Mouse (Mus musculus): Measurements from ENCODE around the gene Arl3.
A peak's percentile ranks its signal among the peaks of the same experiment; 100 is the strongest.

The Arl3 gene

DNA sequence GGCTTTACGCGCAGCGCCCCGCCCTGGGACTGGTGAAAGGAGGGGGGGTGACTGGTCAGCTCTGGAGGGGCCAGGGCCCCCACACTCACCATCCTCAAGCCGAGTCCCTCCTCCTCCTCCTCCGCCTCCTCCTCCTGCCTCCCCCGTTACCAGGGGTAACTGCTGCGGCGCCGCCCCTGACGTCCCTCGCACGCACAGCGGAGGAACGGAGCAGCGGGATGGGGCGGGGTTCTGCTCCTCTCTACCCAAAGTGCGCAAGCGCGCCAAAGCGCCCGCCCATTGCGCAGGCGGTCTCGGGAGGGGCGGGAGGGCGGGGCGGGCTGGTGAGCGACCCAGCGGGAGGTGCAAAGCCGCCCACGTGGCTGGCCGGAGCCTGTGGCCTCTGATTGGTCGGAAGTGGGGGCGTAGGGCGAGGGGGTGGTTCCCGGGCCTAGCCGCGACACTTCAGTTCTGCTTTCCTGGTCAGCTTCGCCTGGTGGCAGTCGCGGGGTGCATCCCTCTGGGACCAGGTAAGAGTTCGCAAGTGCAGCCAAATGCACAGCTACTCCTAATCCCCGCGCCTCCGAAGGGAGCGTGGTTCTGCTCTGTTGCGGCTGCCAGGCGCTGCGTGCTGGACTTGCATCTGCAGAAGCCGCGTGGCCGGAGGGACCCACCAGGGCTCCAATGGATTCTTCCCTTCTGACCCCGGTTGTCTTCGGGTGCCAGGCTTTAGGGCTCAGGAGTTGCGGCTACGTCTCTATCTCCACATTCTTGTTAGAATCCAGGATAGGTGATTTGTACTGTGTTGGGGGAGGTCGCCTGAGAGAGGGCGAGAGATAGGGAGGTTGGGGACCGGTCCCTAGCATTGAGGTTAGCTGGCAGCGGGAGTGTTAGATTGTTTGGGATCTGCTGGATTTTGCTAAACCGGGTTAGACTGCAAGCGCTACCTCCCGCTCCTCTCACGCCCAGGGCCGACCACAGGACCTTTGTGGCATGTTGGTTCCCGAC lies at the start of gene Arl3, which contains the start of gene Sfxn2:
Gene Arl3, minus strand, starts transcription at position 248 of the 987 bp plus-strand sequence.
Gene Sfxn2, plus strand, starts transcription at position 415 of the 987 bp plus-strand sequence.
- DNase-seq (ENCODE audit: low spot score), result peak; percentile 87

DNA sequence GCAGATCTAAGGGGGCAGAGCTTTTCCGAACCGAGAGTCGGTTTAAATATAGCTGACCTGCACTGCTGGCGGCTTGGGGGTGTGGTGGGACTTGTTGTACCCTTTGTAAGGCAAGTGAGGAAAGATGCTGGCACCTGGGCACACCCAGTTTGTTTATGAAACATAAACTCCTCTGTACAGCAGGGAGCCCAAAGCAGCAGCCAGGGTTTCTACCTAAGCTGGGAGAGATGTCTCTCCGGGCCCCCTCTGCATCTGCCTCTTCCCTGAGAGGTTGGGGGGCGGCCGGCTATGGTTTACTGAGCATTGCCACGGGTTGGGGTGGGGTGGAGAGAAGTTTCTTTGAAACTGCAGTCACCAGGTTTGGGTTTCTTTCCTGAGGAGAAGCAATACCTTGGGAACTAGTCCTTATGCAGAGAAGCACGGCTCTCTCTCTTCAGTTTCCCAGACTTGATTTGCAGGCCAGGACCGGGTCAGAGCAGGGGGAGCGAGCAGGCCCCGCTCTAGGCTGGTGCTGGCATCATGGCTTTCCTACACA lies 49.7 kb upstream of the Arl3 start:
- DNase-seq (ENCODE audit: low spot score), result no peak

DNA sequence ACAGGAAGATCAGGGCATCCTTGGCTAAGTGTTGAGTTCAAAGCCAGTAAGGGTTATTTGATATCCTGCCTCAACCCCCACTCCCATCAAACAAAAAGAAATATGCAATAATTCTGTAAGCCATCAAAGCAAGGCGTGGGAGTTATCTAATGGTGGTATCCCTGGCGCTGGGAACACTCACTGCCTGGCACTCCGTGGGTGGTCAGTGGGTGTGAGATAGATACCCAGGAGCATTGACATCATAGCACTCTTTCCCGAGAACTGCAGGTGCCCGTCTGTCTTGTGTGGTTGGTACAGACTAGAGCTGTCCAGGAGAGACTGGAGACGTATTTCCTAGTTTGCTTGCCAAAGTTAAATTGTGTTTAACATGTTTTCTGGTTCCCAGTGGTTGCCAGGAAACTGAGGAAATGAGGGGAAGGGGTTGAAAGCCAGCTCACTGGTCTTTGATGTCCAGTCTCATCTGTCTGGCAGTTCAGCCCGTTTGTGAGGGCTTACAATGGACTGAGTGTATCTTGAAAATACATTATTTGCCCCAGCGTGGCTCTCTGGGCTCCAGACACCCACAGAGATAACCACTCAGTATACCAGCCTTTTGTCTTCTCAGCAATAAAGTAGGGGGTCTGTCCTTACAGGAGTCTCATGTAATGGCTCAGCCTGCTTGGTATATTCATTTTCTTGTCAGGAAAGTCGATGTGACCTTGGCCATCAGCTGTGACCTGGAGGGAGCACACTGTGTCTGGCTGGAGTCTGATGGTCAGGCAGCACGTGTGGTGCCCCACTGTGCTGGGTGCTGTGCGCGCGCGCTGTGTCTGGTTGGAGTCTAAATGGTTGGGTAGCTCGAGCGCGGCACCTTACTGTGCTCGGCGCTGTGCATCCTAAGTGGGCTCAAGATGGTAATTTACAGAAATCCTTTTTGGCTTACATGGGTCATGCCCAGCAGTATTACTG lies 48.5 kb upstream of the Arl3 start:
- DNase-seq (ENCODE audit: low spot score), result no peak

DNA sequence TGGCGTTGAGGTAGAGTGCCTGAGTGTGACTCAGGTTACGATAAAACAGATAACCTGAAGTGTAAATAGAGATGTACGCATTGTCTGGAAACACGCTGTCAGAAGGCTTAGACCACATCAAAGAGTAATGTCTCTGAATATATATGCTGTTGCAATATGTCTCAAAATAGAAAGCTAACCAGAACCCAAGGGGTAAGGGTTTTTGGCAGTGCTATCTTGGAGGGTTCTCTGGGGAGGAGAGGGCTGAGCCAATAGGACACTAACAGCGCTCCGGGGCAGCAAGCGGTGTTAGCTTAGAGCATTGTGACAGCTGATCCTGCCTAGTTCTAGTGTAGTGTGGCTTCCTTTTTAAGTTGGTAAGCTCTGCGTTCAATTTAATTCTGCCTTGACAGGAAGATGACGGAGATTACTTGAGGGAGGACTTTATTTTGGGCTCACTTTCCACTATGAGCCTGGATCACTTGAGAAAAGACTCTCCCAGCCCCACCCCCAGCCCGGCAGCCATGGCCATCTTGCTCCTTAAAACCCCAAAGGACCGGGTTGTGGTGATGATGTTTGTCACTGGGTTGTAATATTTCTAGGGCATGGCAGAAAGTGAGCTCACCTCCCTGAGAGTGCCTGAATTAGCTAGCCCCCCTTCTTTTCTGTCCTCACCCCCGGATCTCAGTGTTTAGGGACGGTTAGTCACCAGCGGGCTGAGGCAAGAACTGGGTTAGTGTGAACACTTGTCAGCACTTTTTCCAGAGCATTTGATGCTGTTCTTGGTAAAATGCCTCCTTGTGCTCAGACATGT lies 47.2 kb upstream of the Arl3 start:
- DNase-seq (ENCODE audit: low spot score), result no peak

DNA sequence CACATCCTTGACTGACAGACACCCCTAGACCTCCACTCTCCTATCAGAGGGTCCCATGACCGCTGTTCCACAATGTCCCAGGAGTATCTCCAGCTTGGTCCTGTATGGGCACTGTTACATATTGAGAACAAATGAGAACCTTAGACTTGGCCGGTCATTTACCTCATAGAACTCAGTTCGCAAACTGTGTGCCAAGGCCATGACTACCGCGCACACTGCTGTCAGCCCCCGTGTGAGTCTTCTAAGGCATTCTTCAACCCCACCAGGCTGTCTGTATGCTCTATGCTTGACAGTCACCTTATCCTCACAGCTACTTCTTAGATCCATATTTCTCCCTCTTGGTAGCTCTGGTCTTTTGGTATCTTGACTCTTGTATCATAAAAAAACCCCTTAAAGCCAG lies 46.5 kb upstream of the Arl3 start:
- no peak for DNase-seq (ENCODE audit: low spot score)

DNA sequence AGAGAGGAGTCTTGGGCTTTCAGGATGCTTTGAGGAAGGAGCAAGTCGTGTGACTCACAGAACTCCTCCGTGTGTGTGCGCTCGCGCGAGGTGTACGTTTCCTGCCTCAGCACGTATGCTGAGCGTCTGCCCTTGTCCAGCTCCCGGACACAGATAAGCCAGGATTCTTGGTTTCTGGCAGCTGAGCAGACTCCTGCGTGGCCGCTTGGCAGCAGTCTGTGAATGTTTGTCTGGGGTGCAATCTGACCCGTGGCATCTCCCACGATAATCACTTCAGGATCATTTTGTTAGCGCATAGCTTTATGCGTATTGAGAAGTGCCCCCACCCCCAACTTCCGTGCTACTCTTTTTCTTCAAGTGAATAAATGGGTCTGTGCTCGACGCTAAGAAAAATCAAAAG lies 46.0 kb upstream of the Arl3 start:
- no peak for DNase-seq (ENCODE audit: low spot score)

DNA sequence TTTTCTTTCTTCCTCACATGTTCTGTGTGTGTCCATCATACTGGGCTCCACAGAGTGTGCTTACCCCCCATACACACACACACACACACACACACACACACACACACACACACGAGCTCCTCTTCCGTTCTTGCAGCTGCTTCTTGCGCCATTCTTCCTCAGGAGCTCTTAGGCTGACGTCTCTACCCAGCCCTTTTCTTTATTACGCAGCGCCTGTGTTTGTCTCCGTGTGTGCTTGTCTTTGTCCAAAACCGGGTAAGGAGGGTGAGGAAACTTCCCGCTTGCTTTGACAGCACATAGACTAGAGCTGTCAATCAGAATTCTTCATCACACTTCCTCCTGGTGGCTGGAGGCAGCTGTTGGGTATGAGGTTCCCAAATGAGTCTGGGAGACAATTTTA lies 45.3 kb upstream of the Arl3 start:
- DNase-seq (ENCODE audit: low spot score), result no peak

DNA sequence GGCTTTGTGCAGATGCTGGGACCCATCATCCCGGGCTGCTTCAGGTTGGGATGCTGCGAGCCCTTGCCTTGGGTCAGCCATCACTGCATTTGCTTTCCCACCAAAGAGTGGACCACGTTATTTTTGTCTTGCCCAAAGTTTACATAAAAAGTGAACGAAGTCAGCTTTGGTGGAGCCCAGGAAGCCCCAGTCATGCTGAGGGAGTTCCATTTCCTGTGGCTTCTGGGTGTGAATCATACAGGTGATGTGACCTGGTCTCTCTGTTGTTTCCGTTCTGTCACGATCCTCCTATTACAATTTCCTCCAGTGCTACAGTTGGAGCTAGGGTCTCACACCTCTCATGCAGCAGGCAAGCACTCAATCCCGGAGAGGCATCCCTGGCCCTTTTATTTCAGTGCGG lies 44.4 kb upstream of the Arl3 start:
- DNase-seq (ENCODE audit: low spot score), result no peak

DNA sequence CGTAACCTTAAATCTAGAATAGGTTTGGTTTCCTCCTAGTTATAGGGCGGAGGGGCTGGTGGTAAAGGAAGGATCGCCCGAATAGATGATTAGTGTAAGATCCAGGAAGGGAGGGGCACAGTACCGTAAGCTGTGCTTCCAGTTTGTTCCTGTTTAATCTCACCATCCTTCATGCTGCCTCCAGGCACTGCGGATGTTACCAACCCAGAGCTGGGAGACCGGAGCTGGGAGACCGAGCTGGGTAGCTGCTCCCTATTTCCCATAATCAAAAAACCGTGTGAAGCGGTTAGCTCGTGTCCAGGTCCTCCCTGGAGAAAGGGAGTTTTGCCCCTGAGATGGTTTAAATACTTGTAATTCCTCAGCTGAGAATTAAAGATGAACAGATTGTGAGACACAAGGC lies 43.4 kb upstream of the Arl3 start:
- no peak for DNase-seq (ENCODE audit: low spot score)

DNA sequence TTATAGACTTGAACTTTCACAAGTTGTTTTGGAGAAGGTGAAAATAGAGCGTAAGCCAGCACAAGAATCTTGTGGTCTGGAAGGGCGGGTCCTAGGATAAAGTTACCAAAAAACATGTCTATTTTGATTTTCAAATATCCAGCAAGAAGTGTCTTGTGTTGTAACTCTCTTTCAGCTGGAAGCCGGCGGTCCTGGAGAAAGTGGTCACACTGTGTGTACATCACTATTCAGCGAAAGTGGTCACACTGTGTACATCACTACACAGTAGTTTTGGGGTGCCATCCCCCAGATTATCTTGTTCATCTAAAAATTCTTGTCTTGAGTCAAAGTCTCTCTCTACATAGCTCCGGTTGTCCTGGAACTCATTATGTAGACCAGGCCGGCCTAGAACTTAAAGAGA lies 35.2 kb upstream of the Arl3 start:
- DNase-seq (ENCODE audit: low spot score), result no peak

DNA sequence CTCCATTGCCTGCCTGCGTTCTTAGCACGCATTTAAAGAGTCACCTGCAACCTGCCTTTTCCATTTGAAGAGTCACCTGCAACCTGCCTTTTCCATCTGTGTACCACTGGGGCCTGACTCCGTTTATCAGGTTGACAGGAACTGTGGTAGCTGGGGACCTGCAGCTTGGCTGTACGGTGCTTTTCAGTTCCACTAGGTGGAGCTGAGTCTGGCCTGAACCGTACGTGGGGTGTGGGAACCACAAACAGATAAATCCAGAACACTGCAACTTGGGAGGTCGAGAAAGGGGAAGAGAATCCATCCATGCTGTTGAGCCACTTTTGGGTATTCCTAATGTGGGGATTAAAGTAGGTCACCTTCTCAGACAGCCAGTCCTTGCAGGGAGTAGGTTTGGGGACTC lies 34.4 kb upstream of the Arl3 start:
- DNase-seq (ENCODE audit: low spot score), result no peak

DNA sequence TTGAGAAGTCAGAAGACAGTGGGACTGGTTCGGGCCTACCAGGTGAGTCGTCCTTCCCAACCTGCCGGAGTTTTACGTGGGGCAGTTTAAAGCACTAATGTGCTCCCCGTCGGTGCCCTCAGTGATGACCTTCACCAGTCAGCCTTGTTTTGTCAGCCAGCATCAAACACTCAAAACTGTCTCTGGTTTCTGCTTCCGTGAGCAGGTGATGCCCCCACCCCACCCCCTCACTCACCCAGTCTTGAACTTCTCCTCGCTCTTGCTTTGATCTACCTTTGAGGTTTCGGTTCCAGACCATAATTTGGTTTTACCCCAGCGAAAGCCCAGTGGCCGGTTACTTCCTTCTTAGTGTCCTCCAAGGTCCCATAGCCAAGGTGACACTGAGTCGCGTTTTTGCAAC lies 33.7 kb upstream of the Arl3 start:
- no peak for DNase-seq (ENCODE audit: low spot score)

DNA sequence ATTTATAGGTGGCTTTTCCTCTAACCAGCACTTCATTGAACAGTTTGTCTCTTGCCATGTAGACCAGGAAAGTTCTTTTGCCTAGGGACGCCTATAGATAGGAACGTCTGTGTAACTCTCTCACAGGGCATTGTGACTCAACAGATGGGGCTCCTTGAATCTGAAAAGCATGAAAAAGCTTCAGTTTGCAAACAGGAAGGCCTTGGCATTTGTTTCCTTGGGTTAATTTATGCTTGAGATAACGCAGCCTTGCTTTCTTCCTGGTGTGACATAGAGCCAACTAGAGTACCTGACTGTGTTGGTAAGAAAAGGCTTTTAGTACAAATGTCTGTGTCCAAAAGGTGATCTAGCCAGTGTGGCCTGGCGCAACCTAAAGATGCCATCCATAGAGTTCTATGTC lies 29.4 kb upstream of the Arl3 start:
- no peak for DNase-seq (ENCODE audit: low spot score)

DNA sequence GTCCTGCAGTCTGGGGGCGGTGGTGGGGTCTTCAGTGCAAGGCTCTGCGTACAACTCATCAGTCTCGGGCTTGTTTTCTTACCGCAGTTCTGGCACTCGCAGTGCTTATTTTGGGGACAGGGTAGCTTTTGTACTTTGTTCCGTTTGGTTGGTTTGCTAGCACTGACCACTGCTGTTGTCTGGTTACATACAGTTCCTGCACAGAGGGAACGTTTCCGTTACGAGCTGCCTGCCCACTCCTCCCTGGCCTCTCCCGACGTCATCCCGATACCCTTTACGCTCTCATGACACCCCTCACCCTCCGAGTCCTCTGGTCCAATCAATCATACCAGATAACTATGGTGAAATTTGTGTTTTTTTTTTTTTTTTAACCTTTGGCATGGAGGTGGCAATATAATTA lies 28.5 kb upstream of the Arl3 start:
- no peak for DNase-seq (ENCODE audit: low spot score)

DNA sequence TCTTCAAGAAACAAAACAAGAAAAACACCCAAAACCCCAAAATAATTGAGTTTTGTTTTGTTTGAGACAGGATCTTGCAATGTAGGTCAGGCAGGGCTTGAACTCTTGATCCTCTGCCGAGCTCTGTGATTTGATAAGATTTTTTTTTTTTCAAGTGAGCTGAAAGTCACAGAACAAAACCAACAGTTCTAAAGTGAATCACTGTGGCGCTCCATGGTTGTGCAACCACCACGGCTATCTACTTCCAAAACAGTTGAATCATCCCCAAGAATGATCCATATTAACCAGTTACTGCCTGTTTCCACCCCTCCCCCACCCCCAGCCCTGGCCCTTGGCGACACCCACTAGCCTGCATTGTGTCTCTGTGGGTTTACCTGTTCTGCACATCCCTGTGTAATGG lies 27.4 kb upstream of the Arl3 start:
- DNase-seq (ENCODE audit: low spot score), result no peak

DNA sequence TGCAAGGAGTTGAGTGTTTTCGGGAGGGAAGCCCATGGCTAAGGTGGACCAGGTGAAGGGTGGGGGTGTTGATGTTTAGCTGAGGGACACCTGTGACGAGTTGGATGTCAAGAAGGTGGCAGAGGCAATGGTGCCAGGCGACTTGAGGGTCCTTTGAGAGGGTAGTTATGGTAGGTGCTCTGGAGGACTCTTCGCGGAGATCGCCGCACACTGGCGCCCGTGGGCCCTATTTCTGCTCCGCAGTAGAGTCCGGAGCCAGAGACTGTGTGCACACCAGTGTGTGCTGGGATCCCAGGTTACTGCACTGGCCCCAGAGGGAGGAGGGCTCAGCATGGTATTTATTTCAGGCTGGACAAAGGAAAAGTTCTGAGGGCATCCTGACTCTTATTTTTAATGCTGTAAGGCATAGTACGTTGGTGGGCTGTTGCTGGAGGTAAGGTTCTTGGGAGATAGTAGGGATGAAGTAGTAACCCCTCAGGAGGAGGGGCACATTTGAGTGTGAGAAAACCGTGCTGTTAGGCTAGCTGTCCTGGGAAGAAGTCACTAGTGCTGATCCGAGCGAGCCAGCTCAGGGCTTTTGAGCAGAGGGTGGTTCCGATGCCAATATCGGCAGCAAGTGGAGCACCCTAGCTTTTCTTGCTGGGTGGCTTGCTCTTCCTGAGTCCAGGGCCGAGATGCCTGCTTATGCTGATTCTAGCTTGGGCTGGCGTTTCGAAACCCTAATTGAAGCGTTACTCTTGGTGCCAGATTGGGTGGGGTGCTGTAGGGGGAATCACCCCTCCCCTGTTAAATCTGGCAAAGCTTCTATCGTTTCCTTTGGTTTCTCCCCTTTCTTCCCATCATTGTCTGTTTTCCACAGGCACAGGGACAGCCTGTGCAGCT lies 26.6 kb upstream of the Arl3 start:
- DNase-seq (ENCODE audit: low spot score), result peak; percentile 31

DNA sequence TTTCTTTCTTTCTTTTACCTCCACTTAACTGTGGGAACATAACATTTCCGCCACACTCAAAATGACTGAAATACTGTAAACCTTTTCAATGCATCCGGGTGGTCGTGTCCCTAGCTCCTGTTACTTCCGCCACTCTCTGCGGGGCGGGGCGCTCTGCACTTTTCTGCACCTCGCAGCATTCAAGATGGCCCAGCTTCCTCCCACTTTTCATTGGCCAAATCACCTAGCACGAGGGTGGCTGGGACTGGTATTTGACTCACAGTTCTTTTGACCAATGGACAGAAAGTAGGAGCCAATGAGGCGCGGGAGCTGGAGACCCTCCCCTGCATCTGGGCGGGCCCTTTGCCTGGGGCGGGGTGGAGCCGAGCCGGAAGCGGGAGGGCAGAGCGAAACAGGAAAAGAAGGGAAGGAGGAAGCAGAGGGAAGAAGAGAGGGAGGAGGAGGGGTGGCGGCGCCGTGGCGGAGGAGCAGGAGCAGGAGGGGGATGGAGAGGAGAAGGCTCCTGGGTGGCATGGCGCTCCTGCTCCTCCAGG lies 25.8 kb upstream of the Arl3 start, which contains the start of gene Wbp1l:
Gene Wbp1l, plus strand, starts transcription at position 365 of the 533 bp plus-strand sequence.
- peak; percentile 90 for DNase-seq (ENCODE audit: low spot score)

DNA sequence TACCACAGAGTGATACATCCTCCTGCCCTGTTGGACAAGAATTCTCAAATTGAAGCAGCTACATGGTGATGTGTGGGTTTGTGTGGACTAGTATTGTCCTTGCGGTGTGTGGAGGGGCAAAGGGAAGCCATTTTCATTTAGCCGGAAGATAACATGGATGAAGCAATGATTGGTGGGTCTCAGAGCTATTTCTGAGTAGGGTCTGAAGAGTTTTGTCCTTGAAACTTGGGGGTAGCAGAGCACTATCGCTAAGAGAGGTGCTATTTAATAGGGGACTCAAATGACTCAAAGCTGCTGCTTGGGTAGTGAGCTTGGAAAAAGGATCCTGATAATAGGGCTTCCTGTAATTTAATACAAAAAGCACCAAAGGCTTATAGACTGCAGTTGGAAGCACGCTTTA lies 25.2 kb upstream of the Arl3 start:
- no peak for DNase-seq (ENCODE audit: low spot score)

DNA sequence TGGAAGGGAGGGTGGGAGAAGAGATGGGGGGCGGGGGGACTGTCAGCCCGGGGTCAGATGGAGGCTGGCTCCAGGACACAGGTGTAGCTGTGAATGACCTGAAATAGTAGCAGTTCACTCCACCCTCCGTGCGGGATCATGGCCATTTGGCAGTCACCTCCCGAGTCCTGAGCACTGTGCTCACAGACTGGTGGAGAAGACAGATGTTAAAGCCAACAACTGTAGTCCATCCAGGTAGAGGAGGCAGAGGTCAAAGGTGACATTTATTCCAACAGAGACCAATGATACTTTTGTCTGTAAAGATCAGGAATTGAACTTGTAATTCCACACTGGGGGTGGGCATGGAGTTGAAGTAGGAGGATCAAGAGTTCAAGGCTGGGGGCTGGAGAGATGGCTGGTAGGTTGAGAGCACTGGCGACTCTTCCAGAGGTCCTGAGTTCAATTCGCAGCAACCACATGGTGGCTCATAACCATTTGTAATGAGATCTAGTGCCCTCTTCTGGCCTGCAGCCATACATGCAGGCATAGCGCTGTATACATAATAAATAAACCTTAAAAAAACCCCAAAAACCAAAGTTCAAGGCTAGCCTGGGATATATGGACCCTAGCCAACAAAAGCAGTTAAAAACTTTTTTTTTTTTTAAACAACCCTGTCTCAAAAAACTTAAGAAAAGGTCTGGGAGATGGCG lies 19.9 kb upstream of the Arl3 start:
- DNase-seq (ENCODE audit: low spot score), result no peak

DNA sequence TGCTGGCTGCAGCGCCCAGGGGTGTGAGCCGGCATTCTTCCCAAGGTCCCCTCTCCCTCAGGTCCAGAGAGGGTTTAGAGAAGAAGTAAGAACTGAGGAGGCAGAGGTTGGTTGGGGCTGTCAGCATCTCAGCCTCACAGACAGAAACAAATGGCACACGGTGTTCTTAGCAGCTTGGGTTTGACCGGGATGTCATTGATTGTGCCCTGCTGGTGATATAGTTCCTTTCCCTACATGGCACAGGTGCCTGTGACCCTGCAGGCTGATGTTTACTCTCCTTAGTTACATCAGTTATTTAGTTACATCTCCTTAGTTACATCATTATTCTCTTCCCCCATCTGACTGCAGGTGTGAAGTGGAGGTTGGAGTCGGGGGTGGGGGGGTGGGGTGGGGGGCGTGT lies 18.6 kb upstream of the Arl3 start:
- no peak for DNase-seq (ENCODE audit: low spot score)
